Mouse (Mus musculus): ENCODE results near the gene Ptprg.
"Not testable (repeated sequence)": the region's sequence is repeated elsewhere in the genome, so short reads cannot be mapped to it uniquely, and the experiment has no call there.

The Ptprg gene

GRCm38 (mm10) chr14:11963791-11964190 lies 410.5 kb downstream of the Ptprg start:
- no peak for DNase-seq (ENCODE audit: low spot score)

DNA sequence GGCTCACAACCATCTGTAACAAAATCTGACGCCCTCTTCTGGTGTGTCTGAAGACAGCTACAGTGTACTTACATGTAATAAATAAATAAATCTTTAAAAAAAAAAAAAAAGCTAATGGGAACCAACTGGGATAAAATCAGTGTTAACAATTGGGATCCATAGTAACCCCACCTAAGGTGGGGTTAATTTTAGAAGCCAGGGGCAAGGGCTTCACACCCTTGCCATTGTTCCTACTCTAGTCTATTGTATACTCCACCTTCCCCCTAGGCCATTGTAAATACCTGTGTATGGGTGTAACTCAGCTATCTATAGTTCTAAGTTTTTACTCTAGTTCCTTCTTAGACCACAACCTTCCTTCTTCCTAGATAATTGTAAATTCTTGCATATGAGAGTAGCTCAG lies 411.0 kb downstream of the Ptprg start:
- DNase-seq (ENCODE audit: low spot score) = not testable (repeated sequence)

DNA sequence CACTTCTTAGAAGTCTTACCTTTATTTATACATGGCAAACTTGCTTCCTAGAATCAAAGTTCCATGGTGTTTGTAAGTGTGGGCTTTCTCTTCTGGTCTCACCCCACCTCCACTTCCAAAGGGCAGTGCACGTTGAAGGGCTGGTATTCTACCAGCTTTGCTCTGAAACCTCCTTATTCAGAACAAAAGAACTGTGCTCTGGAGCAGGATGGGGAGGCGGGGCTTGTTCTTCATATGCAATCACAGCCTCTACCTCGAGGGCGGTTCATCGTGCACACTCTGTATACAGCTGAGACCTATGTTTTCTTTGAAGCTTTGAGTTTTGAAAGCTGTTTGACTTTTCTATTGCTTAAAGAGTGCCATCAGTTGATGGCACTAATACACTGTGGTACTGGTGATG lies 412.5 kb downstream of the Ptprg start:
- DNase-seq (ENCODE audit: low spot score) = no peak

- DNase-seq (ENCODE audit: low spot score) = no peak
Measured at GRCm38 (mm10) chr14:11981764-11982163, 428.4 kb downstream of the Ptprg start.

- no peak for DNase-seq (ENCODE audit: low spot score)
Measured at GRCm38 (mm10) chr14:11983031-11983430, 429.7 kb downstream of the Ptprg start.

DNA sequence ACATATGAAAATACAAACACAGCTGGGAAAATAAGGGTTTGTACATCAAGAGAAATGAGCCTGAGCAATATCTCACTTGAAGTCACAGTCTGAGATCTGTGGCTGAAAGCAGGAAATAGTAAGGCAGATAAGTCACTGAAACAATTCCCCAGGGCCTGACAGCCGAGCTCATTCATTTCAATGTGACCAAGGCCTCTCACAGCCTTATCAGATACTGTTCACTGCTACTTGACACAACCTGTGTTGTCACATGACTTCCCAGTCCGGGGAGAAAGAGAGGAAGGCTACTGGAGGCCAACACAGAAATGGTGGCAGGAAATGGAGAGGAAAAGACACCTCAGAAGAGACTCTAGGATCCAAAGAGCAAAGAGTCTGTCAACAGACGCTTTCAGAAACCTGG lies 430.8 kb downstream of the Ptprg start:
- no peak for DNase-seq (ENCODE audit: low spot score)

DNA sequence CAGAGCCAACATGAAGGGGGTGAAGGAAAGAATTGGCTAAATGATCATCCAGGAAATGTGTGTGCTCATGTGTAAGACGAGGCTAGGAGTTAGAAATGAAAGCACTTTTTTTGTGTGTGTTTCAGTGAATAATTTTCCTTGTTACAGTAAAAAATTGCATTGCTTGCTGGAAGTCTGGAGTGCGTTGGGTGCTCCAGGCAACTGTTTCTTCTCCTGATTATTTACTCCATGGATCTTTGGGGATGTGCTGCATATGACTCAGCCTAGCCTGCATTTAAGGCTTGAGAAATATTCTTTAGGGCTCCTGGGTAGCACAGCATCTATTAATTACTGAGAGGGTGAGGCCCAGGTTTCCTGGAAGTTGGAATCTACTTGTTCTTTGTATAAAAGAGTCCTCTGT lies 435.6 kb downstream of the Ptprg start:
- no peak for DNase-seq (ENCODE audit: low spot score)

DNA sequence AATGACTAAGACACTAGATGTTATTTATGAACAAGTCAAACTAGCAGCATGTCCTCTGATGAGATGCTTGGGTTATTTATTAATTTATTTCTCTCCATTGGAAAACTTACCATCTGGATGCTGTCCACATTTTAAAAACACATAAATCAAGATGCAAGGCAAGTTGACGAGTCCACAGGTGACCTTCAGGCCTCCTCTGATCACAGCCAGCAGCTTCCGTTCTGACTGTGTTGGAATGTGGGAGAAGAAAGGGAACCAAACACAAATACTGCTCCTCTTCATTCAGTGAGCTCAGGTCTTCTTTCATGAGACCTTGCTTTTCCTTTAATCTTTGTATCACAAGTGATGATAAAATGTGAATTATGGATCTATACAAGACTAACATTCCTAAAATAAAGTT lies 437.8 kb downstream of the Ptprg start:
- no peak for DNase-seq (ENCODE audit: low spot score)

- DNase-seq (ENCODE audit: low spot score) = no peak
Measured at GRCm38 (mm10) chr14:11992111-11992510, 438.8 kb downstream of the Ptprg start.

GRCm38 (mm10) chr14:11992534-11992933 lies 439.2 kb downstream of the Ptprg start:
- DNase-seq (ENCODE audit: low spot score) = no peak

- no peak for DNase-seq (ENCODE audit: low spot score)
Measured at GRCm38 (mm10) chr14:11997555-11997954, 444.2 kb downstream of the Ptprg start.

DNA sequence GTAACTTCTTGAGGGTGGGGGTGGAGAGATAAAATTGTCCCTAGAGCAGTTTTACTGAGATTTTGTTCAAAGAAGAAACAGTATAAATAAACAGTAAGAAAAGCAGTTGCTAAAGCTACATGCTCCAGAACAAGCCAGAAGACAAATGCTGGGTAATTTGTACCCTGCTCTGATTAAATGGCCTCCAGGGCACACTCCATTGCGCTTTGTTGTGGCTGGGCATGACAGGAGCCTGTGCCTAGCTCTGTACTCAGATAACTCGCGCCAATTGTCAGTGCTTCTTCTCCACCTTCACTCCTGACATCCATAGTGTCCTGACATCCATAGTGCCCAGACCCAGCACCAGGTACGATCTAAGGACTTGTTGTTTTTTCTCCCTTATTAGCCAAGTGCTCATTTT lies 445.1 kb downstream of the Ptprg start:
- no peak for DNase-seq (ENCODE audit: low spot score)

- no peak for DNase-seq (ENCODE audit: low spot score)
Measured at GRCm38 (mm10) chr14:12004061-12004460, 450.7 kb downstream of the Ptprg start.

GRCm38 (mm10) chr14:12011766-12012165 lies 458.4 kb downstream of the Ptprg start:
- no peak for DNase-seq (ENCODE audit: low spot score)

DNA sequence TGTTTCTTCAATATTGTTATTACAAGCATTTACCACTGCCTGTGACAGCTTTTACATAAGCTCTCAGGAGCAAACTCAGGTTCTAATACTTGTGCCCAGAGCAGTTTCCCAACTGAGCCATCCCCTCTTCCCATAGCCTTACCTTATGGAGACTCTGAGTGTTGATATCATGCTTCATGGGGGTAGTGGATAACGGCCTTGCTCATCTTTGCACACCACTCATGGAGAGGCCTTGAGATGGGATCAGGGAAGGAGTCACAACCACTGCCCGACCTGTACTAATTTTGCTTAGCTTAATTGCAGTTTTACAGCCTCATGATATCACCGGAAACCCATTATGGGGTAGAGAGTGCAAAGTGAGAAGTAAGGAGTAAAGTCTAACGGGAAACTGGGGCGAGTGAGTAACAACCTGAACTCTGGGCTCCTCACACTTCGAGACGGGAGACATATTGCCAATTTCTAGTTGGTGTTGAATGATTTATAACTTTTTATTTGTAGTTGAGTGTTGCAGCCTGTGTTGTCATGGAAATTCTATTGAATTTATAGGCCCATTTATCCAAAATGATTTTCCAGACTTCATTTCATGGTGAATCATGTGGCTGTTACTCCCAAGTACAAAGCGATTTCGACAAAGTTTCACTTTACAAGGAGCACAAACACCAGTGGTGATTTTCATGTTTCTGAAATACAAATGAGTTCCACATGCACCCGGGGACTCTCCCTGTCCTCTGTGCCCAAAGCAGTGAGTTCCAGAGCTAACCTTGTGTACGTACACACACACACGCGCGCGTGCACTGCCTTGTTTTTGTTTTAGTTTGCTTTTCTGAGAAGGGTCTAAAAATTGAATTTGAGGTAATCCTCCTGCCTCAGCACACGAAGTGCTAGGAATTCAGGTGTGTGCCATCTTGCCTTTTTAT lies 472.7 kb downstream of the Ptprg start:
- DNase-seq (ENCODE audit: low spot score) = no peak

GRCm38 (mm10) chr14:12027247-12027646 lies 473.9 kb downstream of the Ptprg start:
- DNase-seq (ENCODE audit: low spot score) = no peak

GRCm38 (mm10) chr14:12029926-12030325 lies 476.6 kb downstream of the Ptprg start:
- DNase-seq (ENCODE audit: low spot score) = no peak

DNA sequence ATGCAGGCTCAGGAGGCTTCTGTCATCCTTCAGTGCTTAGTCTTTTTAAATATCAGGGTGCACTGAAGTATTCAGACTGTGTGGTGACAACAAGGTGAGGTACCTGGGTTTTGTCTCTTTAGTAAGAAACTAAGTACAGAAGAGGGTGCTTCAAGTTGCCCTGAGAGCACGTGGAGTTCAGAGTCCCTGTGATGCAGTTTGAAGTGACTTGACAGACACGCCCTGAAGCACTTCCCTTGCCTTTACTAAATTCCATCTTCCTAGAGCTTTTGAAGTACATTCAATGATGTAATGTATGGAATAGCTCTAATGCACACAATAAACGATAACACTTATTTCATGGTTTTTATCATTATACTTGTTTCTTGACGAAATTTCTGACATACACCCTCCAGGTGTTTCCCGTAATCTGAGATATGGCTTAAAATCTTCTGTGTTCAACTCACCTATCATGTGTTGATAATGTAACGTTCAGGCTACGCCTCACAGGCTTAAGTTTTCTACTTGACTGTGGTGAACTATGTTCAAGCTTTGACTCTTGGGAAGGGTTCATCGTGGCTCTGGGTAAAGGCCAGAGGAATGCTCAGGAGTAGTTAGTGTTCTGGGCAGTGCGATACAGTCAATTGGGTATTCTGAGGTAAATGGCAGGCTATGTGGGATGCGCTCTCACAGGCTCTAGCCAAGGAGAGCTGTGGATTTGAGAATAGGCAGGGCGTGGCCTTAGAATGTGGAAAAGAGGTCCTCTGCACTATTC lies 483.4 kb downstream of the Ptprg start:
- no peak for DNase-seq (ENCODE audit: low spot score)

GRCm38 (mm10) chr14:12039743-12040142 lies 486.4 kb downstream of the Ptprg start:
- DNase-seq (ENCODE audit: low spot score) = no peak

DNA sequence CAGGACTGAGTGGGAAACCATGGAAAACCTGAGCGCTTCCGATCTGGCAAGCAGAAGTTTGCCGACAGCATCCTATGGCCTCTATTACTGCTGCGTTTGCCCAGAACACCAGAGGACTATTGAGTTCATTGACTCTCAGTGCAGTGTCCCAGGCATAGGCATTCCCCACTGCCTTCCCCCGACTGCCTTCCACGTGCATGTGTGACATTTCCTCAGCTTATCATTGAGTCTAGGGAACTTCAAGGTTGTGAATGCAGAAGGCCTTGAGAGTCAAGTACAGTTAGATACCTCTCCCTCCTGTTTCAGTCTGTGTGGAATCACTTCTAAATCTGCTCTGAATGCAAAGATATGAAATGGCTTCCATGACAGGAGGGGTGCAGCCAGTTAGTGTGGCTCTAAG lies 488.2 kb downstream of the Ptprg start:
- DNase-seq (ENCODE audit: low spot score) = no peak

DNA sequence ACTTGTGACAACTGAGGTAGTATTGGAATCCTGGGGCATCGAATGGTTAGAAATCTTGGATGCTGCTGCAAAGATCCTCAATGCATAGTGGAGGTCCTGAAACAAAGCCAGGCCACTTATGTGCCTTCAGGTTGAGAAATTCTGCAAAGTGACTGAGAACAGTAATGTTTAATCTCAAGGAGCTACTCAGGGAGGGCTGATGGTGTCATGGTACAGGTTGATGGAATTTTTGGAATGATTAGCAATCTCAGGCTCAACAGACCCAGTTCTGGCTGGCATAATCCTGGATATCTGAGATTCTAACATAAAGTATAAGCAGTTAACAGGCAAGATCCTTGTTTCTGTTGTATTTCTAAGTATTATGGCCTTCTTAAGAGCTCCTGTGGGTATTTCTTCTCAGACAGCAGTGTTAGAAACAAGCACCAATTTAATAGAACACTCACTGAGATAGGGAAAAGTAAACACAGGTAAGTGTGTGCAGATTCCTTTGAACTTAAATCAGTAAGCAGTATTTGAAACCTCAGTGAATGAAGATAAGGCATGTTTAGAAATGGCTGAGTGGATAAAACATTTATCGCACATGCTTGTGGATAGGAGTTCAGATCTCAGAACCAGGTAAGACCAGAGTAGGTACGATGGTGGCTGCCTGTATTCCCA lies 493.0 kb downstream of the Ptprg start:
- no peak for DNase-seq (ENCODE audit: low spot score)

DNA sequence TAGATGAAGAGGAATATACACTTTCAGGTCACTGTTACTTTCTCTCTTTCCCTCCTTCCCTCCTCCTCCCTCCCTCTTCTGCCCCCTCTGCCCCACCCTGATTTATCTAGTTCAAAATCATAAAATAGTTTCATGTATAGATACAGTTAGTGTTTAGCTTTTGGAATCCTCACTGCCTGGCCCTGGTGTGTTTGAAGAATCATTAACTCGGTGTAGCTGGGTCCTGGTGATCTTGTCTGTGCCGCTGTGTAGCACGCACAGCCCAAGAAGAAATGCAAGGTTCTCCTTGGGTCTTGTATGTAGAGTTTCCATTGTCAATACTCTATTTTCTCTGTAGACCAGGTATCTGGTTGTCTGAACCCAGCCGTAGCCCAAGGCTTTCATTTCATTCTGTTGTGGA lies 494.3 kb downstream of the Ptprg start:
- no peak for DNase-seq (ENCODE audit: low spot score)
